Mouse (Mus musculus) heart, embryonic 14.5 days (tissue): ENCODE data around the gene Gipc2. TPM values are rescaled to one million over a fixed set of nuclear protein-coding genes. Genes with fewer than 3 reads are reported as not detected.

Experiments
- ATAC-seq: fragments of 200-750 bp; cut with Nextera tagmentation; 2 replicates; pipeline ENCODE4 v1.8.0; 2017; ENCODE audit warnings: low read depth, moderate TSS enrichment; ENCODE audit not compliant: insufficient number of reproducible peaks, insufficient read depth, low FRiP score
- H3K27ac ChIP-seq, 2 experiments: fragments of 200-500 bp in 1 of 2; fragments of 300-500 bp in 1 of 2; sonication (generic) in 1 of 2; replicated peaks in 1 of 2; 2 replicates each; pipeline ENCODE4 v1.5.1; 2012 to 2014; ENCODE audit warnings: low read depth in 2 of 2, low read length in 2 of 2, control low read depth in 1 of 2, mild to moderate bottlenecking in 1 of 2, mixed read lengths in 1 of 2; ENCODE audit not compliant: control insufficient read depth in 1 of 2, insufficient read depth in 1 of 2
- H3K27me3 ChIP-seq: fragments of 300-500 bp; sonication (generic); 2 replicates; pipeline ENCODE4 v1.6.1; 2014; ENCODE audit warnings: mild to moderate bottlenecking, low read length, control low read depth; ENCODE audit not compliant: control insufficient read depth, insufficient read depth
- H3K36me3 ChIP-seq: fragments of 300-500 bp; sonication (generic); 2 replicates; pipeline ENCODE4 v1.6.1; 2014; ENCODE audit warnings: mild to moderate bottlenecking, control low read depth, low read length, mixed read lengths; ENCODE audit not compliant: control insufficient read depth, insufficient read depth
- H3K4me1 ChIP-seq, 2 experiments: fragments of 200-500 bp in 1 of 2; fragments of 300-500 bp in 1 of 2; sonication (generic) in 1 of 2; 2 replicates each; pipeline ENCODE4 v1.6.1; 2012 to 2014; ENCODE audit warnings: low read length in 2 of 2, control low read depth in 1 of 2, mixed read lengths in 1 of 2; ENCODE audit not compliant: control insufficient read depth in 2 of 2, insufficient read depth in 2 of 2
- H3K4me2 ChIP-seq: fragments of 300-500 bp; sonication (generic); 2 replicates; pipeline ENCODE4 v1.6.1; 2014; ENCODE audit warnings: mild to moderate bottlenecking, low read length
- H3K4me3 ChIP-seq, 2 experiments: fragments of 200-500 bp in 1 of 2; fragments of 300-500 bp in 1 of 2; sonication (generic) in 1 of 2; 2 replicates each; pipeline ENCODE4 v1.5.1; 2012 to 2014; ENCODE audit warnings: low read length in 2 of 2, mild to moderate bottlenecking in 2 of 2, control low read depth in 1 of 2, low read depth in 1 of 2, moderate library complexity in 1 of 2; ENCODE audit not compliant: control insufficient read depth in 1 of 2, insufficient read depth in 1 of 2
- H3K9ac ChIP-seq: fragments of 300-500 bp; sonication (generic); 2 replicates; pipeline ENCODE4 v1.6.1; 2014; ENCODE audit warnings: mild to moderate bottlenecking, low read length
- H3K9me3 ChIP-seq: fragments of 300-500 bp; sonication (generic); 2 replicates; pipeline ENCODE4 v1.6.1; 2016; ENCODE audit warnings: low read length, control low read depth; ENCODE audit not compliant: control insufficient read depth
- WGBS: fragments of 180-500 bp; shearing (Covaris S2); extraction: QIAGEN DNeasy Blood & Tissue Kit; methylation state at CpG from one replicate; pipeline ENCODE4 v1.1.7; 2014; 5-methylcytosine and 5-hydroxymethylcytosine counted together
- polyA plus RNA-seq: library from polyadenylated mRNA; unstranded; fragments of >200 nt; fragmentation: Nextera tagmentation; extraction: Ambion mirVana; gene quantifications from 2 replicates; pipeline ENCODE4 v1.2.1, GENCODE M21; 2014

The Gipc2 gene
- polyA plus RNA-seq, 1 experiment from 2014 or later, result 4.1 TPM

GRCm38 (mm10) chr3:152165014-152165350 lies 1.0 kb downstream of the Gipc2 start:
- peak overlapping the region; percentile 77 for H3K9ac ChIP-seq
- H3K4me3 ChIP-seq, result peak overlapping the region; percentile 58 to 60
- peaks cover 8 to 32% of the 10 kb centered on the region in 2 experiments for H3K4me1 ChIP-seq
- H3K27me3 ChIP-seq, result no peaks in the 10 kb centered on the region
- H3K4me2 ChIP-seq, result peak overlapping the region; percentile 92
- ATAC-seq, result 0 out of 2 replicates have a peak, but pooled peaks have one; percentile 1
- WGBS, result 42% methylated on average over 9 of the region's 9 CpGs
- no peaks in the 10 kb centered on the region for H3K9me3 ChIP-seq
- H3K36me3 ChIP-seq, result no peaks in the 10 kb centered on the region
- H3K27ac ChIP-seq, result no peak overlapping the region

GRCm38 (mm10) chr3:152163320-152163719 lies 2.7 kb downstream of the Gipc2 start:
- ATAC-seq, result no peak
- 72% methylated on average over 8 of the region's 8 CpGs for WGBS

GRCm38 (mm10) chr3:152160607-152161006 lies 5.4 kb downstream of the Gipc2 start:
- no peak for ATAC-seq
- no peak overlapping the region for H3K4me3 ChIP-seq
- H3K4me1 ChIP-seq, result peaks cover 5 to 22% of the 10 kb centered on the region in 2 experiments
- H3K4me2 ChIP-seq, result no peak overlapping the region
- 56% methylated on average over 4 of the region's 4 CpGs for WGBS
- H3K27ac ChIP-seq, result no peak overlapping the region
- H3K9ac ChIP-seq, result no peak overlapping the region
- H3K36me3 ChIP-seq, result no peaks in the 10 kb centered on the region
- H3K9me3 ChIP-seq, result no peaks in the 10 kb centered on the region
- no peaks in the 10 kb centered on the region for H3K27me3 ChIP-seq

More at GRCm38 (mm10) chr3:152163320-152163719, 2.7 kb downstream of the Gipc2 start:
- Histone ChIP-seq H3K4me2 (no peak overlapping the region), H3K27me3 (no peaks in the 10 kb centered on the region), H3K4me3 (no peak overlapping the region), H3K9ac (no peak overlapping the region), H3K9me3 (no peaks in the 10 kb centered on the region), H3K4me1 (peaks cover 11 to 34% of the 10 kb centered on the region in 2 experiments), H3K36me3 (no peaks in the 10 kb centered on the region), H3K27ac (no peak overlapping the region)

- ATAC-seq, result no peak
- no peaks in the 10 kb centered on the region for H3K36me3 ChIP-seq
- H3K27ac ChIP-seq, result no peak overlapping the region
- no peak overlapping the region for H3K4me2 ChIP-seq
- no peak overlapping the region for H3K9ac ChIP-seq
- no peaks in the 10 kb centered on the region for H3K9me3 ChIP-seq
- no peak overlapping the region for H3K4me3 ChIP-seq
- no peaks in the 10 kb centered on the region for H3K27me3 ChIP-seq
- H3K4me1 ChIP-seq, result peaks cover 8 to 17% of the 10 kb centered on the region in 2 experiments
Measured at GRCm38 (mm10) chr3:152159321-152159720, 6.7 kb downstream of the Gipc2 start.

- no peak overlapping the region for H3K9ac ChIP-seq
- no peaks in the 10 kb centered on the region for H3K36me3 ChIP-seq
- ATAC-seq, result no peak
- H3K9me3 ChIP-seq, result no peaks in the 10 kb centered on the region
- no peak overlapping the region for H3K4me3 ChIP-seq
- WGBS, result 84% methylated on average over 9 of the region's 10 CpGs
- peaks cover 8 to 17% of the 10 kb centered on the region in 2 experiments for H3K4me1 ChIP-seq
- H3K4me2 ChIP-seq, result no peak overlapping the region
- no peaks in the 10 kb centered on the region for H3K27me3 ChIP-seq
- H3K27ac ChIP-seq, result no peak overlapping the region
Measured at GRCm38 (mm10) chr3:152158344-152159291, 7.4 kb downstream of the Gipc2 start.

- H3K9ac ChIP-seq, result no peak overlapping the region
- H3K4me3 ChIP-seq, result no peak overlapping the region
- H3K4me2 ChIP-seq, result no peak overlapping the region
- no peaks in the 10 kb centered on the region for H3K9me3 ChIP-seq
- H3K4me1 ChIP-seq, result peaks cover 14 to 19% of the 10 kb centered on the region in 2 experiments
- H3K36me3 ChIP-seq, result no peaks in the 10 kb centered on the region
- ATAC-seq, result no peak
- WGBS, result 71% methylated on average over 23 of the region's 23 CpGs
- no peaks in the 10 kb centered on the region for H3K27me3 ChIP-seq
- H3K27ac ChIP-seq, result no peak overlapping the region
Measured at GRCm38 (mm10) chr3:152156816-152157496, 9.1 kb downstream of the Gipc2 start.

- Histone ChIP-seq H3K27me3 (no peaks in the 10 kb centered on the region), H3K4me3 (no peak overlapping the region), H3K36me3 (no peaks in the 10 kb centered on the region), H3K9ac (no peak overlapping the region), H3K27ac (no peak overlapping the region), H3K4me2 (no peak overlapping the region), H3K4me1 (peaks cover 11 to 13% of the 10 kb centered on the region in 2 experiments; a peak in 2 of 4 replicates), H3K9me3 (no peaks in the 10 kb centered on the region)
- ATAC-seq, result no peak
- WGBS, result 53% methylated on average over 11 of the region's 11 CpGs
Measured at GRCm38 (mm10) chr3:152155296-152155948, 10.6 kb downstream of the Gipc2 start.
